Mouse (Mus musculus): ENCODE data around the gene Slc35a1. TPM values are rescaled to one million over a fixed set of nuclear protein-coding genes. Genes with fewer than 3 reads are reported as not detected.

The Slc35a1 gene
- polyA plus RNA-seq, 1 experiment, result 15.0 TPM

DNA sequence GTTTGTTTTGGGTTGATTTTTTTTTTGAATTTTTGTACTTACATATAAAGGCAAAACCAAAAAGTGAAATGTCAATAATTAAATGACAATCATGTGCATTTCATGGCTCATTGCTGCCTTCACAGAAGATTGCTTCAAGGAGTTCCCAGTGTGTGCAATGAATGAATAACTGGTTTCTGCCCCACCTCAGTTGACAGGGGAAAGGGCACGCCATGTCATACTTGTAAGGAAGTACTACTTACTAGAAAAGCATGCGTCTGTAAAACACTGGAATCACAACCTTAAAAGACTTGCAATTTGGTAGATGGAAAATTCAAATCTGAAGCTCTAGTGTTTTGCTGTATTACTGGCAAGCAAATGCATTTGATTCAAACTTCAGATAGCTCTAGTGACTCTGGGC lies 28.2 kb downstream of the Slc35a1 start:
- Histone ChIP-seq H3K4me3 (no peak overlapping the region), H3K4me2 (ENCODE audit: low read depth) (no peak overlapping the region), H3ac (ENCODE audit: control insufficient read depth, insufficient read length) (no peak overlapping the region), H3K79me2 (ENCODE audit: control insufficient read depth, insufficient read depth) (no peaks in the 10 kb centered on the region), H3K36me3 (ENCODE audit: control insufficient read depth, insufficient read depth) (peaks cover 30% of the 10 kb centered on the region), H3K27me3 (ENCODE audit: control insufficient read depth, insufficient read depth, insufficient read length) (no peaks in the 10 kb centered on the region)
- TF ChIP-seq MAX (IDR thresholded peaks at IDR 0.05; ENCODE audit: low read depth), result no peak
- TF ChIP-seq CEBPB (IDR thresholded peaks at IDR 0.05; ENCODE audit: insufficient read depth, poor library complexity, severe bottlenecking), result no peak
- TF ChIP-seq TCF3 (IDR thresholded peaks at IDR 0.05; ENCODE audit: insufficient read length, low read depth), result no peak
- TF ChIP-seq TCF12 (IDR thresholded peaks at IDR 0.05; ENCODE audit: insufficient read depth, poor library complexity, severe bottlenecking), result no peak
- TF ChIP-seq POLR2A (IDR thresholded peaks at IDR 0.05; ENCODE audit: insufficient read length, low read depth), result no peak
- no peak for TF ChIP-seq MYOD1 (IDR thresholded peaks at IDR 0.05; ENCODE audit: control insufficient read depth in 1 of 3, insufficient read length in 2 of 3, low read depth in 2 of 3)
- no peak for TF ChIP-seq REST (IDR thresholded peaks at IDR 0.05; ENCODE audit: insufficient read depth, insufficient read length)
- TF ChIP-seq SRF (IDR thresholded peaks at IDR 0.05; ENCODE audit: control insufficient read depth, insufficient read length, low read depth), result no peak
- no peak for TF ChIP-seq MYOG (IDR thresholded peaks at IDR 0.05; ENCODE audit: control insufficient read depth in 1 of 3, insufficient read depth in 1 of 3, insufficient read length in 2 of 3, low read depth in 2 of 3)
- TF ChIP-seq USF1 (IDR thresholded peaks at IDR 0.05; ENCODE audit: low read depth), result no peak
- no peak for TF ChIP-seq E2F4 (IDR thresholded peaks at IDR 0.05; ENCODE audit: insufficient read depth)
- TF ChIP-seq POLR2AphosphoS2 (IDR thresholded peaks at IDR 0.05; ENCODE audit: insufficient read length, low read depth), result no peak

DNA sequence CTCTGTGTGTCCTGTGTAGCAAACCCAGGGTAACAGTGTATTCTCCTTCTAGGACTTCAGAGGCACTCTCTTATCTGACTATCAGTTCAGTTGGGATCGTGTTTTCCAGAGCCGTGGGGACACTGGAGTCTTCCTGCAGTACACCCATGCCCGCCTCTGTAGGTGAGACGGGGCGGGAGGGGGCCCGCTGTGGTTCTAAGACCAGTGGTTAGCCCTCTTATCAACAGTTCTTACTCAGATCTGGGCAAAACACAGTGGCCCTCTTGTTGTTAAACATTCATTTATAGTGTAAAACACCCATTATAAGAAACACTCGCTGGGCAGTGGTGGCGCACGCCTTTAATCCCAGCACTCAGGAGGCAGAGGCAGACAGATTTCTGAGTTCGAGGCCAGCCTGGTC lies 31.1 kb downstream of the Slc35a1 start:
- no peak overlapping the region for H3ac ChIP-seq (ENCODE audit: control insufficient read depth, insufficient read length)
- H3K4me3 ChIP-seq, result no peak overlapping the region
- peaks cover 25% of the 10 kb centered on the region for H3K36me3 ChIP-seq (ENCODE audit: control insufficient read depth, insufficient read depth)
- no peaks in the 10 kb centered on the region for H3K79me2 ChIP-seq (ENCODE audit: control insufficient read depth, insufficient read depth)
- H3K4me2 ChIP-seq (ENCODE audit: low read depth), result no peak overlapping the region
- TF ChIP-seq CEBPB (IDR thresholded peaks at IDR 0.05; ENCODE audit: insufficient read depth, poor library complexity, severe bottlenecking) (no peak), REST (IDR thresholded peaks at IDR 0.05; ENCODE audit: insufficient read depth, insufficient read length) (no peak), USF1 (IDR thresholded peaks at IDR 0.05; ENCODE audit: low read depth) (no peak), SRF (IDR thresholded peaks at IDR 0.05; ENCODE audit: control insufficient read depth, insufficient read length, low read depth) (no peak)
- H3K27me3 ChIP-seq (ENCODE audit: control insufficient read depth, insufficient read depth, insufficient read length), result no peaks in the 10 kb centered on the region

GRCm38 (mm10) chr4:34653179-34653578 lies 34.1 kb downstream of the Slc35a1 start:
- H3K79me2 ChIP-seq (ENCODE audit: control insufficient read depth, insufficient read depth), result no peaks in the 10 kb centered on the region
- H3K4me2 ChIP-seq (ENCODE audit: low read depth), result no peak overlapping the region
- no peak overlapping the region for H3K4me3 ChIP-seq
- H3K27me3 ChIP-seq (ENCODE audit: control insufficient read depth, insufficient read depth, insufficient read length), result no peaks in the 10 kb centered on the region
- no peak overlapping the region for H3ac ChIP-seq (ENCODE audit: control insufficient read depth, insufficient read length)
- peaks cover 16% of the 10 kb centered on the region for H3K36me3 ChIP-seq (ENCODE audit: control insufficient read depth, insufficient read depth)
- no peak for TF ChIP-seq E2F4 (IDR thresholded peaks at IDR 0.05; ENCODE audit: insufficient read depth)
- no peak for TF ChIP-seq USF1 (IDR thresholded peaks at IDR 0.05; ENCODE audit: low read depth)
- no peak for TF ChIP-seq TCF12 (IDR thresholded peaks at IDR 0.05; ENCODE audit: insufficient read depth, poor library complexity, severe bottlenecking)
- no peak for TF ChIP-seq POLR2A (IDR thresholded peaks at IDR 0.05; ENCODE audit: insufficient read length, low read depth)
- no peak for TF ChIP-seq MAX (IDR thresholded peaks at IDR 0.05; ENCODE audit: low read depth)
- TF ChIP-seq MYOD1 (IDR thresholded peaks at IDR 0.05; ENCODE audit: control insufficient read depth in 1 of 3, insufficient read length in 2 of 3, low read depth in 2 of 3), result no peak
- no peak for TF ChIP-seq POLR2AphosphoS2 (IDR thresholded peaks at IDR 0.05; ENCODE audit: insufficient read length, low read depth)
- TF ChIP-seq MYOG (IDR thresholded peaks at IDR 0.05; ENCODE audit: control insufficient read depth in 1 of 3, insufficient read depth in 1 of 3, insufficient read length in 2 of 3, low read depth in 2 of 3), result no peak
- no peak for TF ChIP-seq TCF3 (IDR thresholded peaks at IDR 0.05; ENCODE audit: insufficient read length, low read depth)
- no peak for TF ChIP-seq CEBPB (IDR thresholded peaks at IDR 0.05; ENCODE audit: insufficient read depth, poor library complexity, severe bottlenecking)
- TF ChIP-seq SRF (IDR thresholded peaks at IDR 0.05; ENCODE audit: control insufficient read depth, insufficient read length, low read depth), result no peak
- TF ChIP-seq REST (IDR thresholded peaks at IDR 0.05; ENCODE audit: insufficient read depth, insufficient read length), result no peak

GRCm38 (mm10) chr4:34644779-34645178 lies 42.5 kb downstream of the Slc35a1 start:
- Histone ChIP-seq H3K4me3 (no peak overlapping the region), H3K36me3 (ENCODE audit: control insufficient read depth, insufficient read depth) (peaks cover 26% of the 10 kb centered on the region), H3K79me2 (ENCODE audit: control insufficient read depth, insufficient read depth) (no peaks in the 10 kb centered on the region), H3K27me3 (ENCODE audit: control insufficient read depth, insufficient read depth, insufficient read length) (no peaks in the 10 kb centered on the region), H3K4me2 (ENCODE audit: low read depth) (no peak overlapping the region), H3ac (ENCODE audit: control insufficient read depth, insufficient read length) (no peak overlapping the region)
- TF ChIP-seq TCF12 (IDR thresholded peaks at IDR 0.05; ENCODE audit: insufficient read depth, poor library complexity, severe bottlenecking) (no peak), MYOD1 (IDR thresholded peaks at IDR 0.05; ENCODE audit: control insufficient read depth in 1 of 3, insufficient read length in 2 of 3, low read depth in 2 of 3) (no peak), MYOG (IDR thresholded peaks at IDR 0.05; ENCODE audit: control insufficient read depth in 1 of 3, insufficient read depth in 1 of 3, insufficient read length in 2 of 3, low read depth in 2 of 3) (no peak), CEBPB (IDR thresholded peaks at IDR 0.05; ENCODE audit: insufficient read depth, poor library complexity, severe bottlenecking) (no peak), SRF (IDR thresholded peaks at IDR 0.05; ENCODE audit: control insufficient read depth, insufficient read length, low read depth) (no peak), USF1 (IDR thresholded peaks at IDR 0.05; ENCODE audit: low read depth) (no peak), MAX (IDR thresholded peaks at IDR 0.05; ENCODE audit: low read depth) (no peak), E2F4 (IDR thresholded peaks at IDR 0.05; ENCODE audit: insufficient read depth) (no peak), TCF3 (IDR thresholded peaks at IDR 0.05; ENCODE audit: insufficient read length, low read depth) (no peak), REST (IDR thresholded peaks at IDR 0.05; ENCODE audit: insufficient read depth, insufficient read length) (no peak), POLR2A (IDR thresholded peaks at IDR 0.05; ENCODE audit: insufficient read length, low read depth) (no peak), POLR2AphosphoS2 (IDR thresholded peaks at IDR 0.05; ENCODE audit: insufficient read length, low read depth) (no peak)

DNA sequence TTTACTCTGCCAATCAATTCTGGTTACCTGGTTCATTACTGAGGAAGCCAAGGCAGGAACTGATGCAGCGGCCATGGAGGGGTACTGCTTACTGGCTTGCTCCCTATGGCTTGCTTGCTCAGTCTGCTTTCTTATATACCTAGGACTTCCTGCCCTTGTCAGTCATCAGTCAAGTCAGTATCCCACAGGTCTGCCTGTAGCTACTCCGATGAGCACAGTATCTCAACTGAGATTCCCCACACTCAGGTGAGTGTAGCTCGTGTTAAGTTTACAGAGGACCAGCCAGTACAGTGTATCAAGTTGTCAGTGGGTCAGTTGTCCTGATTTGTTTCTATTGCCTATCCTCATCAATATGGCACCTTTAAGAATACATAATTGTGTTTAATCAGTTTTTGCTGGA lies 46.5 kb downstream of the Slc35a1 start:
- Histone ChIP-seq H3K79me2 (ENCODE audit: control insufficient read depth, insufficient read depth) (no peaks in the 10 kb centered on the region), H3K4me2 (ENCODE audit: low read depth) (no peak overlapping the region), H3ac (ENCODE audit: control insufficient read depth, insufficient read length) (no peak overlapping the region), H3K4me3 (no peak overlapping the region), H3K27me3 (ENCODE audit: control insufficient read depth, insufficient read depth, insufficient read length) (no peaks in the 10 kb centered on the region), H3K36me3 (ENCODE audit: control insufficient read depth, insufficient read depth) (peaks cover 18% of the 10 kb centered on the region)
- no peak for TF ChIP-seq TCF3 (IDR thresholded peaks at IDR 0.05; ENCODE audit: insufficient read length, low read depth)
- no peak for TF ChIP-seq POLR2A (IDR thresholded peaks at IDR 0.05; ENCODE audit: insufficient read length, low read depth)
- TF ChIP-seq MAX (IDR thresholded peaks at IDR 0.05; ENCODE audit: low read depth), result no peak
- no peak for TF ChIP-seq USF1 (IDR thresholded peaks at IDR 0.05; ENCODE audit: low read depth)
- no peak for TF ChIP-seq REST (IDR thresholded peaks at IDR 0.05; ENCODE audit: insufficient read depth, insufficient read length)
- no peak for TF ChIP-seq POLR2AphosphoS2 (IDR thresholded peaks at IDR 0.05; ENCODE audit: insufficient read length, low read depth)
- no peak for TF ChIP-seq MYOD1 (IDR thresholded peaks at IDR 0.05; ENCODE audit: control insufficient read depth in 1 of 3, insufficient read length in 2 of 3, low read depth in 2 of 3)
- TF ChIP-seq E2F4 (IDR thresholded peaks at IDR 0.05; ENCODE audit: insufficient read depth), result no peak
- TF ChIP-seq SRF (IDR thresholded peaks at IDR 0.05; ENCODE audit: control insufficient read depth, insufficient read length, low read depth), result no peak
- TF ChIP-seq CEBPB (IDR thresholded peaks at IDR 0.05; ENCODE audit: insufficient read depth, poor library complexity, severe bottlenecking), result no peak
- no peak for TF ChIP-seq TCF12 (IDR thresholded peaks at IDR 0.05; ENCODE audit: insufficient read depth, poor library complexity, severe bottlenecking)
- TF ChIP-seq MYOG (IDR thresholded peaks at IDR 0.05; ENCODE audit: control insufficient read depth in 1 of 3, insufficient read depth in 1 of 3, insufficient read length in 2 of 3, low read depth in 2 of 3), result no peak
